Mouse (Mus musculus) embryonic facial prominence, embryonic 14.5 days (tissue): Measurements from ENCODE around the gene Krtap19-1. TPM values are rescaled to one million over a fixed set of nuclear protein-coding genes. Genes with fewer than 3 reads are reported as not detected.

Source experiments
- ATAC-seq: fragments of 200-750 bp; cut with Nextera tagmentation; 2 replicates; pipeline ENCODE4 v1.8.0; 2017; ENCODE audit warnings: low read depth, moderate number of reproducible peaks, moderate TSS enrichment
- DNase-seq: peaks from one replicate; pipeline ENCODE4 v3.0.0-alpha.2; 2015; ENCODE audit warnings: low spot score
- H3K27ac ChIP-seq: fragments of 300-500 bp; sonication (generic); replicated peaks from 2 replicates; pipeline ENCODE4 v1.5.1; 2014; ENCODE audit warnings: low read depth, mild to moderate bottlenecking, low read length, moderate library complexity
- H3K27me3 ChIP-seq: fragments of 300-500 bp; sonication (generic); replicated peaks from 2 replicates; pipeline ENCODE4 v1.6.1; 2014; ENCODE audit warnings: low read length; ENCODE audit not compliant: control insufficient read depth, insufficient read depth
- H3K36me3 ChIP-seq: fragments of 300-500 bp; sonication (generic); 2 replicates; pipeline ENCODE4 v1.6.1; 2014; ENCODE audit warnings: low read length, mixed read lengths; ENCODE audit not compliant: control insufficient read depth, insufficient read depth
- H3K4me1 ChIP-seq: fragments of 300-500 bp; sonication (generic); 2 replicates; pipeline ENCODE4 v1.6.1; 2014; ENCODE audit warnings: antibody characterized with exemption, low read length; ENCODE audit not compliant: control insufficient read depth, insufficient read depth
- H3K4me2 ChIP-seq: fragments of 300-500 bp; sonication (generic); 2 replicates; pipeline ENCODE4 v1.6.1; 2014; ENCODE audit warnings: low read depth, mild to moderate bottlenecking, low read length, moderate library complexity, mixed read lengths
- H3K4me3 ChIP-seq: fragments of 300-500 bp; sonication (generic); 2 replicates; pipeline ENCODE4 v1.5.1; 2014; ENCODE audit warnings: low read depth, mild to moderate bottlenecking, low read length
- H3K9ac ChIP-seq: fragments of 300-500 bp; sonication (generic); 2 replicates; pipeline ENCODE4 v1.6.1; 2014; ENCODE audit warnings: low read depth, mild to moderate bottlenecking, low read length, moderate library complexity, mixed read lengths
- H3K9me3 ChIP-seq: fragments of 300-500 bp; sonication (generic); 2 replicates; pipeline ENCODE4 v1.6.1; 2016; ENCODE audit warnings: low read length; ENCODE audit not compliant: control insufficient read depth
- WGBS: fragments of 180-500 bp; shearing (Covaris S2); extraction: QIAGEN DNeasy Blood & Tissue Kit; methylation state at CpG from one replicate; pipeline ENCODE4 v1.1.7; 2014; 5-methylcytosine and 5-hydroxymethylcytosine counted together
- polyA plus RNA-seq: library from polyadenylated mRNA; unstranded; fragments of >200 nt; fragmentation: Nextera tagmentation; extraction: Ambion mirVana; gene quantifications from 2 replicates; pipeline ENCODE4 v1.2.1, GENCODE M21; 2014

Gene Krtap19-1
- polyA plus RNA-seq, 1 experiment from 2014 or later: not detected

DNA sequence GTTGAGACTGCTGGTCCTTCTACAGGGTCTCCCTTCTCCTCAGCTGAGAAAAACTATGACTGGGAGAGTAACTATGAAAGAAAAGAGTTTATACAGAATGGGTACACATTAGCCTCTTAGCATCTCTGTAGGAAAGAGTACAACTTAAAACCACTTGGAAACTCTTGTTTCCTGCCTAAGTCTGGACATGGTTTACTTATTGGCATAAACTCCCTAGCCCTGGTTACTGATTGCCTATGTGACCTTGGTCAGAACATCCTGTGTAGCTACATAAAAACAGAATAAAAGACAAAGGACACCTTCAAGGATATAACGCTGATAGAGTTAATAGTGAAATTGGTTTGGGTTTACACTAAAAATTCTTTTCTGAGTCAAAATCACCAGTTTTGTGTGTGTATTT lies 21.8 kb downstream of the Krtap19-1 start:
- ATAC-seq (no peak), DNase-seq (no peak)
- Histone ChIP-seq H3K4me2 (no peak overlapping the region), H3K36me3 (no peaks in the 10 kb centered on the region), H3K27ac (no peak overlapping the region), H3K9me3 (no peaks in the 10 kb centered on the region), H3K4me3 (no peak overlapping the region), H3K9ac (no peak overlapping the region), H3K27me3 (no peaks in the 10 kb centered on the region), H3K4me1 (no peaks in the 10 kb centered on the region)
- WGBS: 94% methylated on average over 1 of the region's 1 CpGs

DNA sequence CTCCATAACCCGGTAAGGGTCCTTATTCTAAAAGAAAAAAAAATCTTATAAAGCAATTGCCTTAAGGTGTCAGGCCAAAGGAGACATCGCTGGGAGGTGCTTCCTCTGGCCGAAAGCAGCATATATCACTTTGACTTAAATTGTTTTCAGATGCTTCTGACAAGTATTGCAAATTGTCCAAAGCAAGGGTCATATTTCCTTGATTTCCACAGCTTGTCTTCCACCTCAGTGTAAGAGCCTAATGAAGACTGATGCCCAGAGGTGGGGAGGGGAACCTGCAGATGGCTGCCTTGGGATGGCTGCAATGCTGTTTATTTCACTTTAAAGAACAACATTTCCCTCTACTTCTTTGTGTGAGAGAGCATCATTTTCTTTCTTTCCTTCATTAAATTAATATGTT lies 42.2 kb downstream of the Krtap19-1 start:
- H3K9ac ChIP-seq: no peak overlapping the region
- DNase-seq (no peak), ATAC-seq (no peak)
- H3K4me3 ChIP-seq: no peak overlapping the region
- H3K36me3 ChIP-seq: no peaks in the 10 kb centered on the region
- WGBS: 32% methylated on average over 3 of the region's 3 CpGs
- H3K4me1 ChIP-seq: no peaks in the 10 kb centered on the region
- H3K27ac ChIP-seq: no peak overlapping the region
- H3K4me2 ChIP-seq: no peak overlapping the region
- H3K27me3 ChIP-seq: no peaks in the 10 kb centered on the region
- no peaks in the 10 kb centered on the region for H3K9me3 ChIP-seq

DNA sequence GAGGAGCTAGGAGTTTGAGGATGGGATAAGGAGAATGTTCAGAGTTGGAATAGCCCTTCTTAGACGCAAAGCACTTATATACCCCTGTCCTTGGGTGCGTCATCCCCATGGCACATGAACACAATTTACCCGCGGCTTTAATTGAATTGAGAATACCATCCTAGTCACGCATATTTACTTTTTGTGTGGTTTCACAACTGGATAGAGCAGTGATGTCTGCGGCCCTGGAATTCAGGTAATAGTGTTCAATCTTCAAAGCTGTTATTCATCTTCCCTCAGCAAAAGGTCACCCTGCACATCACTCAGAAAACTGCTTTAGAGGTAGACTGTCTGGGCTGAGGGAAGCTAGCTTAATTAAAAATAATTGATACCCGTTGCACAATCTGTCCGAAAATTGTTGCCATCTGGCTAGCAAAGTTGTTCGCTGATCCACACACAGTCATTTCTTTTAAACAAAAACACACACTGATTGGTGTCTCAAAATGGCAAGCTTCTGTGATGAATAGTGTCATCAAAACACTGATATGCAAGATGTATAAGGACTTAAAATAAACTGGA lies 43.0 kb downstream of the Krtap19-1 start, which contains the start of gene Krtap14:
TSS of gene Krtap14 (minus strand) at position 51 of the 558 bp plus-strand sequence.
- no peak within 1 kb of the TSS for H3K4me3 ChIP-seq
- no peaks in the 10 kb centered on the region for H3K9me3 ChIP-seq
- H3K9ac ChIP-seq: no peak within 1 kb of the TSS
- DNase-seq (no peak), ATAC-seq (no peak)
- no peak within 1 kb of the TSS for H3K4me2 ChIP-seq
- no peak within 1 kb of the TSS for H3K27ac ChIP-seq
- no peaks in the 10 kb centered on the region for H3K4me1 ChIP-seq
- 40% methylated on average over 9 of the region's 9 CpGs for WGBS
- H3K27me3 ChIP-seq: no peaks in the 10 kb centered on the region
- H3K36me3 ChIP-seq: no peaks in the 10 kb centered on the region

DNA sequence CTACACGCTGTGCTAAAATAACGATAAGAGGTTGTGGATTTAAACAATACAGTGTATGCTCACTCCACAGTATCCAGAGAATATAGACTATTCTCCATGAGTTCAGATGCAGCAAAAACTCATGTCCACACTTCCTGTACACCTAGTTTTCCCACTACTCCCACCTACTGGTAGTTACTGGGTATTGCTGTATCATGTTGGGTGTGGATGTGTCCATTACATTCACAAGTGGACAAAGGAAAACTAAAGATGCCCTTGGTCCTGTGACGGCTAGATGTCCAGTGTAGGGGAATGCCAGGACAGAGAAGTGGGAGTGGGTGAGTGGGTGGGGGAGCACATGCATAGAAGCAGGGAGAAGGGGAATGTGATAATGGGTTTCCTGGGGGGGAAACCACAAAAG lies 45.5 kb downstream of the Krtap19-1 start:
- Histone ChIP-seq H3K9me3 (no peaks in the 10 kb centered on the region), H3K27ac (no peak overlapping the region), H3K36me3 (no peaks in the 10 kb centered on the region), H3K4me1 (no peaks in the 10 kb centered on the region), H3K9ac (no peak overlapping the region), H3K4me2 (no peak overlapping the region), H3K4me3 (no peak overlapping the region), H3K27me3 (no peaks in the 10 kb centered on the region)
- no peak for ATAC-seq
- DNase-seq: peak; percentile 15
- WGBS: 78% methylated on average over 3 of the region's 3 CpGs

DNA sequence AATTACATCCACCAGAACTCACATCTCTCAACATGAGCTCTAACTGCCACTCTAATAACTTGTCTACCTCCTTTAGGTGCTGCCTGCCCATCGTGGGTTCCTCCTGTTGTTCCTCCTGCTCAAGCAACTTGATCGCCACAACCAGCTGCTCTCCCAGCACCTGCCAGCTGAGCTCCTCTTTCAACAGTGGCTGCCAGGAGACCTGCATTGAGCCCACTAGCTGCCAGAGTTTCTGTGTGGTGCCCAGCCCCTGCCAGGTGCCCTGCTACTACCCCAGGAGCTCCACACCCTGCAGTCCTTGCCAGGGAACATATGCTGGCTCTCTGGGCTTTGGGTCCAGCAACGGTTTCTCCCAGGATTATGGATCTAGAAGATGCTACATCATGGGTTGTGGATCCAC lies 49.1 kb downstream of the Krtap19-1 start, which contains the start of gene Krtap15:
TSS of gene Krtap15 (plus strand) at position 150 of the 400 bp plus-strand sequence.
- Histone ChIP-seq H3K9ac (no peak within 1 kb of the TSS), H3K4me2 (no peak within 1 kb of the TSS), H3K4me1 (no peaks in the 10 kb centered on the region), H3K4me3 (no peak within 1 kb of the TSS), H3K36me3 (no peaks in the 10 kb centered on the region), H3K9me3 (no peaks in the 10 kb centered on the region), H3K27ac (no peak within 1 kb of the TSS), H3K27me3 (no peaks in the 10 kb centered on the region)
- ATAC-seq: peak; percentile 44; the same call in 1 of the 2 replicates
- WGBS: 69% methylated on average over 3 of the region's 3 CpGs
- DNase-seq: no peak

Other genes with a start within 250 kb of the Krtap19-1 start
- gene 2310079G19Rik, start 241.7 kb downstream of the Krtap19-1 start, polyA plus RNA-seq: not detected in 2 replicates
- gene Krtap26-1, start 221.6 kb downstream of the Krtap19-1 start, polyA plus RNA-seq: 0.42 TPM in 1 of 2 replicates, not detected in the other
- gene Krtap27-1, start 197.7 kb downstream of the Krtap19-1 start, polyA plus RNA-seq: not detected in 2 replicates
- gene 2310061N02Rik, start 161.4 kb downstream of the Krtap19-1 start, polyA plus RNA-seq: not detected in 2 replicates
- not detected in 2 replicates for gene Krtap13-1, start 140.5 kb downstream of the Krtap19-1 start, polyA plus RNA-seq
- gene Krtap13, start 117.8 kb downstream of the Krtap19-1 start, polyA plus RNA-seq: 0.51 TPM in 1 of 2 replicates, not detected in the other
- 1.8 TPM in 1 of 2 replicates, not detected in the other for gene 2310034C09Rik, start 110.6 kb downstream of the Krtap19-1 start, polyA plus RNA-seq
- gene 2310057N15Rik, start 95.2 kb downstream of the Krtap19-1 start, polyA plus RNA-seq: not detected in 2 replicates
- gene Gm5965, start 91.5 kb downstream of the Krtap19-1 start, polyA plus RNA-seq: not detected in 2 replicates
- gene Gm20741, start 57.2 kb downstream of the Krtap19-1 start, polyA plus RNA-seq: not detected in 2 replicates
- gene Krtap15, start 49.2 kb downstream of the Krtap19-1 start, polyA plus RNA-seq: not detected in 2 replicates
- not detected in 2 replicates for gene Krtap14, start 43.3 kb downstream of the Krtap19-1 start, polyA plus RNA-seq
- gene Krtap19-2, start 4.9 kb upstream of the Krtap19-1 start, polyA plus RNA-seq: not detected in 2 replicates
- gene Krtap19-3, start 8.6 kb upstream of the Krtap19-1 start, polyA plus RNA-seq: not detected in 2 replicates
- gene Krtap19-4, start 15.7 kb upstream of the Krtap19-1 start, polyA plus RNA-seq: not detected in 2 replicates
- not detected in 2 replicates for gene Krtap19-5, start 27.0 kb upstream of the Krtap19-1 start, polyA plus RNA-seq
- not detected in 2 replicates for gene Krtap19-9b, start 62.9 kb upstream of the Krtap19-1 start, polyA plus RNA-seq
- not detected in 2 replicates for gene Krtap16-3, start 93.5 kb upstream of the Krtap19-1 start, polyA plus RNA-seq
- gene Krtap22-2, start 141.3 kb upstream of the Krtap19-1 start, polyA plus RNA-seq: not detected in 2 replicates
- 0.33 TPM in 1 of 2 replicates, not detected in the other for gene Gm10229, start 145.9 kb upstream of the Krtap19-1 start, polyA plus RNA-seq
- not detected in 2 replicates for gene Krtap6-1, start 162.3 kb upstream of the Krtap19-1 start, polyA plus RNA-seq
- not detected in 2 replicates for gene Gm10228, start 172.1 kb upstream of the Krtap19-1 start, polyA plus RNA-seq
- not detected in 2 replicates for gene Krtap6-5, start 178.5 kb upstream of the Krtap19-1 start, polyA plus RNA-seq
- not detected in 2 replicates for gene 1110025L11Rik, start 194.6 kb upstream of the Krtap19-1 start, polyA plus RNA-seq
- gene Krtap6-3, start 214.6 kb upstream of the Krtap19-1 start, polyA plus RNA-seq: not detected in 2 replicates